Comparison of ENCODE assay signal across 29 mouse cellular contexts in genomic region chr12:99702248-99702647, GRCm38 (mm10).
DNase-seq lines count a peak whose midpoint lies in the region; ATAC-seq lines count a peak whose summit lies in the region.
"Had no signal": no experiment of that assay in that cellular context is flagged by ENCODE, and none has a peak within 500 bp of the region (broad histone marks: within the 10 kb centered on the region; RNA-seq: fewer than 3 reads in every experiment).

No protein-coding gene starts in this region.

- peaks cover 4% of the 10 kb centered on the region; the same call in 1 of the 2 replicates for H3K4me1 ChIP-seq in heart, embryonic 16.5 days (ENCODE audit: control insufficient read depth, insufficient read depth, low read length)
- H3K4me1 ChIP-seq in heart, embryonic 10.5 days: peaks cover 7% of the 10 kb centered on the region
- no peaks in the 10 kb centered on the region for H3K4me1 ChIP-seq in midbrain, embryonic 10.5 days
- H3K4me1 ChIP-seq: hindbrain, embryonic 12.5 days; intestine, embryonic 15.5 days; lung, embryonic 15.5 days had no signal

- intact Hi-C loops in gastrocnemius, postnatal 14 days (cut with DNase I; ENCODE audit: low total_unique reads): no loop called here

- H3K9ac ChIP-seq in heart, embryonic 16.5 days (ENCODE audit: low read length): no peak overlapping the region
- H3K9ac ChIP-seq: forebrain, postnatal 0 days; hindbrain, embryonic 12.5 days; intestine, embryonic 15.5 days; limb, embryonic 13.5 days; lung, embryonic 15.5 days had no signal

- 0 out of 2 replicates have a peak, but pooled peaks have one; percentile 45 for ATAC-seq in heart, embryonic 16.5 days (replicated peaks; ENCODE audit: extremely low read depth, insufficient read depth, low FRiP score)
- ATAC-seq: activated CD4-positive, CD25-positive, alpha-beta regulatory T cell, adult 4 months; forebrain, postnatal 0 days; hindbrain, postnatal 0 days; intestine, embryonic 15.5 days; midbrain, embryonic 16.5 days had no signal

- H3K36me3 ChIP-seq in heart, embryonic 16.5 days (ENCODE audit: control insufficient read depth, insufficient read depth): no peaks in the 10 kb centered on the region
- H3K36me3 ChIP-seq in heart, embryonic 10.5 days: no peaks in the 10 kb centered on the region
- H3K36me3 ChIP-seq in midbrain, embryonic 10.5 days: no peaks in the 10 kb centered on the region
- H3K36me3 ChIP-seq: hindbrain, embryonic 12.5 days; intestine, embryonic 15.5 days; limb, embryonic 13.5 days; lung, embryonic 15.5 days had no signal

- H3K4me3 ChIP-seq in heart, embryonic 16.5 days (ENCODE audit: low read length): no peak overlapping the region
- no peak overlapping the region for H3K4me3 ChIP-seq in heart, embryonic 10.5 days
- no peak overlapping the region for H3K4me3 ChIP-seq in midbrain, embryonic 10.5 days
- H3K4me3 ChIP-seq: erythroblast, embryonic 14.5 days; hindbrain, embryonic 12.5 days; intestine, embryonic 15.5 days; limb, embryonic 13.5 days; lung, embryonic 15.5 days had no signal

- no peak overlapping the region for H3K27ac ChIP-seq in heart, embryonic 16.5 days (ENCODE audit: low read length)
- no peak overlapping the region for H3K27ac ChIP-seq in heart, embryonic 10.5 days
- H3K27ac ChIP-seq in midbrain, embryonic 10.5 days (replicated peaks): no peak overlapping the region
- H3K27ac ChIP-seq: hindbrain, embryonic 12.5 days; hindbrain, postnatal 0 days; intestine, embryonic 15.5 days; limb, embryonic 13.5 days; lung, embryonic 15.5 days; stomach, postnatal 0 days had no signal

- no peak overlapping the region for H3K4me2 ChIP-seq in heart, embryonic 16.5 days (ENCODE audit: low read depth, low read length)
- H3K4me2 ChIP-seq: heart, embryonic 11.5 days; hindbrain, embryonic 12.5 days; intestine, embryonic 15.5 days; limb, embryonic 13.5 days; liver, embryonic 11.5 days; lung, embryonic 15.5 days; midbrain, embryonic 11.5 days had no signal

- H3K9me3 ChIP-seq in heart, embryonic 16.5 days (replicated peaks; ENCODE audit: control insufficient read depth, low read length): no peaks in the 10 kb centered on the region
- H3K9me3 ChIP-seq in heart, embryonic 10.5 days: no peaks in the 10 kb centered on the region
- no peaks in the 10 kb centered on the region for H3K9me3 ChIP-seq in midbrain, embryonic 10.5 days (replicated peaks)
- H3K9me3 ChIP-seq: hindbrain, embryonic 12.5 days; intestine, embryonic 15.5 days; limb, embryonic 13.5 days; lung, embryonic 15.5 days had no signal

- 43% methylated on average over 8 of the region's 8 CpGs for WGBS in heart, embryonic 16.5 days
- 57% methylated on average over 8 of the region's 8 CpGs for WGBS in heart, embryonic 10.5 days
- WGBS in midbrain, embryonic 10.5 days: 91% methylated on average over 8 of the region's 8 CpGs

- peak; percentile 82 for DNase-seq in gastrocnemius, adult 18-20 months (ENCODE audit: low spot score)
- no peak for DNase-seq in gastrocnemius, postnatal 14 days
- no peak for DNase-seq in heart, embryonic 10.5 days (ENCODE audit: low spot score)
- DNase-seq in cerebellum, postnatal 14 days: peak; percentile 53 to 58
- DNase-seq in midbrain, embryonic 10.5 days (ENCODE audit: low spot score): no peak
- no peak for DNase-seq in c-Kit-positive CD71-positive TER-119-positive erythroid progenitor cells, embryonic 14.5 days (ENCODE audit: low spot score)
- DNase-seq: adrenal gland, adult 2 months; B cell, adult 2 months; forebrain, postnatal 0 days; heart, postnatal 14 days; kidney, adult 2 months; kidney, postnatal 36 days; right cerebral cortex, adult 18-20 months; thymus, adult 18-20 months; thymus, postnatal 25 days had no signal

- H3K27me3 ChIP-seq in heart, embryonic 16.5 days (ENCODE audit: control insufficient read depth, insufficient read depth, low read length): no peaks in the 10 kb centered on the region
- H3K27me3 ChIP-seq in heart, embryonic 10.5 days (ENCODE audit: insufficient read depth, poor library complexity, severe bottlenecking): no peaks in the 10 kb centered on the region
- H3K27me3 ChIP-seq in midbrain, embryonic 10.5 days (ENCODE audit: low read depth, poor library complexity, severe bottlenecking): no peaks in the 10 kb centered on the region
- H3K27me3 ChIP-seq: CH12.LX; hindbrain, embryonic 12.5 days; intestine, embryonic 15.5 days; limb, embryonic 13.5 days; lung, embryonic 15.5 days had no signal

Comparison
In these comparisons a context has a peak if more than half of its experiments do, and no peak if none do; other contexts are left out.
1. DNase-seq: peak in gastrocnemius, adult 18-20 months (single experiment) and cerebellum, postnatal 14 days (2 of 2); none in gastrocnemius, postnatal 14 days (single experiment), heart, embryonic 10.5 days (single experiment), midbrain, embryonic 10.5 days (single experiment) and c-Kit-positive CD71-positive TER-119-positive erythroid progenitor cells, embryonic 14.5 days (single experiment).